Mouse (Mus musculus) neural tube, embryonic 13.5 days (tissue): ENCODE measurements around the gene Slain1. TPM values are rescaled to one million over a fixed set of nuclear protein-coding genes. Genes with fewer than 3 reads are reported as not detected.

Source experiments
- ATAC-seq: fragments of 200-750 bp; cut with Nextera tagmentation; 2 replicates; pipeline ENCODE4 v1.8.0; 2017; ENCODE audit warnings: low read depth, mild to moderate bottlenecking, moderate TSS enrichment, moderate library complexity
- H3K27ac ChIP-seq: fragments of 300-500 bp; sonication (generic); replicated peaks from 2 replicates; pipeline ENCODE4 v1.5.1; 2015; ENCODE audit warnings: moderate library complexity, mild to moderate bottlenecking, inconsistent platforms
- H3K27me3 ChIP-seq: fragments of 300-500 bp; sonication (generic); 2 replicates; pipeline ENCODE4 v1.6.1; 2015; ENCODE audit warnings: mild to moderate bottlenecking, inconsistent platforms
- H3K36me3 ChIP-seq: fragments of 300-500 bp; sonication (generic); 2 replicates; pipeline ENCODE4 v1.6.1; 2015; ENCODE audit warnings: mild to moderate bottlenecking, inconsistent platforms
- H3K4me1 ChIP-seq: fragments of 300-500 bp; sonication (generic); replicated peaks from 2 replicates; pipeline ENCODE4 v1.6.1; 2015; ENCODE audit warnings: inconsistent platforms
- H3K4me2 ChIP-seq: fragments of 300-500 bp; sonication (generic); 2 replicates; pipeline ENCODE4 v1.6.1; 2015; ENCODE audit warnings: inconsistent platforms, mild to moderate bottlenecking, moderate library complexity
- H3K4me3 ChIP-seq: fragments of 300-500 bp; sonication (generic); 2 replicates; pipeline ENCODE4 v1.5.1; 2015; ENCODE audit warnings: mild to moderate bottlenecking, inconsistent platforms
- H3K9ac ChIP-seq: fragments of 300-500 bp; sonication (generic); 2 replicates; pipeline ENCODE4 v1.6.1; 2015; ENCODE audit warnings: moderate library complexity, mild to moderate bottlenecking, inconsistent platforms
- H3K9me3 ChIP-seq: fragments of 300-500 bp; sonication (generic); 2 replicates; pipeline ENCODE4 v1.6.1; 2016; ENCODE audit warnings: inconsistent platforms
- WGBS: fragments of 180-500 bp; shearing (Covaris S2); methylation state at CpG from one replicate; pipeline ENCODE4 v1.1.7; 2015; 5-methylcytosine and 5-hydroxymethylcytosine counted together
- polyA plus RNA-seq: library from polyadenylated mRNA; unstranded; fragments of >200 nt; fragmentation: Nextera tagmentation; extraction: Ambion mirVana; gene quantifications from 2 replicates; pipeline ENCODE4 v1.2.1, GENCODE M21; 2015

Gene Slain1
- polyA plus RNA-seq, 1 experiment from 2014 or later, result 14.7 TPM

- Histone ChIP-seq H3K27ac (peak overlapping the region; percentile 82), H3K4me1 (peaks cover 54% of the 10 kb centered on the region), H3K9ac (peak overlapping the region; percentile 57), H3K27me3 (no peaks in the 10 kb centered on the region), H3K9me3 (no peaks in the 10 kb centered on the region), H3K4me2 (peak overlapping the region; percentile 46), H3K4me3 (peak overlapping the region; percentile 14), H3K36me3 (no peaks in the 10 kb centered on the region)
- peak; percentile 68 for ATAC-seq
- 15% methylated on average over 18 of the region's 18 CpGs for WGBS
Observed at GRCm38 (mm10) chr14:103679395-103680217, 29.6 kb downstream of the Slain1 start.

DNA sequence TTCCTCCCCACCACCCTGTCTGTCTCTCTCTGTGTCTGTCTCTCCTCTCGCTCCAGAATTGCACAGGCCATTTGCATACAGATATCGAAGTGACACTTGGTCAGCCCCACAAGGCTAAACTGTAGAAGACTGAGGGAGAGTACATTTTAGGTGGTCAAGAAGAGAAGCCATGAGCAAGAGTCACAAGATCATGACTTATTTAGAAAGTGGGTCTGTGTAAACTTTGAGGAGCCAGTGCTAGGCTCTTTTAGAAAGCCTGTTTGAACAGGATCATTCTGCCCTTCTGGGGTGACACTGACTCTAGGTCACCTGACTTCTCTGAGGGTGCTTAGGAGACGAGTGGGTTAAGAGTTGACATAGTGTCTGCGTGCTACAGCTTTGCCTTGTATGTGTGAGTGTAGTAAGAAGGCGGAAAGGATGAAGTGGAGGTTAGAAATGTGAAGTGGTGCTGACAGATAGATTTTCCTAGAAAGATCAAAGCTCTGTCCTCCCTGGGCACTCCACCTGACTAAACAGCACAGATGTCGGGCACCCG is 30.3 kb downstream of the Slain1 start:
- H3K36me3 ChIP-seq, result no peaks in the 10 kb centered on the region
- peak overlapping the region; percentile 57; the same call in 1 of the 2 replicates for H3K9ac ChIP-seq
- peaks cover 54% of the 10 kb centered on the region for H3K4me1 ChIP-seq
- peak overlapping the region; percentile 46 for H3K4me2 ChIP-seq
- peak overlapping the region; percentile 82 for H3K27ac ChIP-seq
- WGBS, result 65% methylated on average over 7 of the region's 7 CpGs
- H3K9me3 ChIP-seq, result no peaks in the 10 kb centered on the region
- peak overlapping the region; percentile 14 for H3K4me3 ChIP-seq
- no peaks in the 10 kb centered on the region for H3K27me3 ChIP-seq
- no peak for ATAC-seq

DNA sequence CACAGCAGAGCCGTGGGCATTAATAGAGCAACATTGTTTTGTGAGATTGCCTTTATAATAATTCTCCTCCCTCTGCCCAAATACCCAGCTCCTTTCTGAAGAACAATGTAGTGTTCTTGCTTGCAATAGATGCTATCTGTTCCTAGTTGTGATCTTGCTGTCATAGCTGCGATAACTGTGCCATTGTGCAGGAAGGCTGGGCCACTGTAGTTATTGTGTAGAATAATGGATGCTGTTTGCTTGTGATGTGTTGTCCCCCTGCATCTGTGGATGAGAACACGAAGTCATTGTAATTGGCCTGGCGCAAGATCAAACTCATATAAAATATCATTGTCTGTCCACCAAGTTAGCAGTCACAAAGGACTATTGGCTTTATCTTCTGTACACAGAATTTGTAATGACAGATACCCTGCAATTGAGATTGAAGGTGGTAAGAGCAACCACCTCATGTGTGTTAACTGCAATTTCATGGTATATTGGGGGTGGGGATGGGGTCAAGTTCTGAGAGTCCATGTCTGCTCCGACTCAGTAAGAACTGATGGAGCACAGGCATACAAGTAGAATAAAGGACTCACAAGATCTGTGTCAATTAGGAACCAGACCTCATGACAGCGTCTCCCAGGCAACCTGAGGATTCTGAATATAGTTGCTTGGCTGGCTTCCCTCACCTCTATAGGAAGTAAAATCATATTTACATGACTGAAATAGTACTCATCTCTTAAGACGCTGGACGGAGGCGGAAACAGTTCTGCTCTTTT is 32.8 kb downstream of the Slain1 start:
- no peaks in the 10 kb centered on the region for H3K27me3 ChIP-seq
- H3K4me3 ChIP-seq, result no peak overlapping the region
- H3K4me1 ChIP-seq, result peaks cover 54% of the 10 kb centered on the region
- no peak overlapping the region for H3K9ac ChIP-seq
- no peak overlapping the region for H3K4me2 ChIP-seq
- H3K27ac ChIP-seq, result no peak overlapping the region
- peaks cover 11% of the 10 kb centered on the region for H3K36me3 ChIP-seq
- no peak for ATAC-seq
- 53% methylated on average over 9 of the region's 9 CpGs for WGBS
- no peaks in the 10 kb centered on the region for H3K9me3 ChIP-seq

- H3K4me1 ChIP-seq, result peaks cover 15% of the 10 kb centered on the region
- peaks cover 33% of the 10 kb centered on the region for H3K36me3 ChIP-seq
- H3K4me2 ChIP-seq, result no peak overlapping the region
- H3K27me3 ChIP-seq, result no peaks in the 10 kb centered on the region
- H3K4me3 ChIP-seq, result no peak overlapping the region
- no peak for ATAC-seq
- WGBS, result 93% methylated on average over 2 of the region's 2 CpGs
- no peak overlapping the region for H3K27ac ChIP-seq
- no peak overlapping the region for H3K9ac ChIP-seq
- no peaks in the 10 kb centered on the region for H3K9me3 ChIP-seq
Observed at GRCm38 (mm10) chr14:103686994-103687393, 37.0 kb downstream of the Slain1 start.

DNA sequence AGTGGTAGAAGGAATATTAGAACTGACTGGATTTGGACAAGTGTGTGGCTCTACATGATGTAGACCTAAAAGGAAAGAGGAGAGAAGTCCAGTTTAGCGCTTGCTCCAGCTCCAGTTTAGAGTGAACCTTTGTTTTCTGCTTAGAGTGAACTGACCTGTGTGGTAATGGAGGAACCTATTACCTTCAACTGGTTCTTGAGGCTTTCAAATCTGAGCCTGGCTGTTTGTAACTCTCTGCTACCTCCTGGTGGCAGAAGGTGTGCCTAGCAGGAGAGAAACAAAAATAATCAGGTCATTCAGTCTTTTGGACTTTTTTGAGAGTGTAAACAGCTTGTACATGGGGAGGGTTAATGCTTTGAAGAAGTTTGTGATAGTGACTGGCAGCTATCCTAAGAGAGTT is 44.3 kb downstream of the Slain1 start:
- no peak overlapping the region for H3K4me3 ChIP-seq
- peaks cover 41% of the 10 kb centered on the region for H3K36me3 ChIP-seq
- no peaks in the 10 kb centered on the region for H3K4me1 ChIP-seq
- no peaks in the 10 kb centered on the region for H3K27me3 ChIP-seq
- H3K27ac ChIP-seq, result no peak overlapping the region
- ATAC-seq, result 0 out of 2 replicates have a peak, but pooled peaks have one; percentile 58
- 47% methylated on average over 1 of the region's 1 CpGs for WGBS
- no peak overlapping the region for H3K4me2 ChIP-seq
- H3K9me3 ChIP-seq, result no peaks in the 10 kb centered on the region
- no peak overlapping the region for H3K9ac ChIP-seq

- WGBS, result 93% methylated on average over 3 of the region's 3 CpGs
- Histone ChIP-seq H3K4me1 (no peaks in the 10 kb centered on the region), H3K27me3 (no peaks in the 10 kb centered on the region), H3K36me3 (peaks cover 45% of the 10 kb centered on the region), H3K4me3 (no peak overlapping the region), H3K9me3 (no peaks in the 10 kb centered on the region), H3K4me2 (no peak overlapping the region), H3K9ac (no peak overlapping the region), H3K27ac (no peak overlapping the region)
- no peak for ATAC-seq
Observed at GRCm38 (mm10) chr14:103695620-103696019, 45.6 kb downstream of the Slain1 start.

DNA sequence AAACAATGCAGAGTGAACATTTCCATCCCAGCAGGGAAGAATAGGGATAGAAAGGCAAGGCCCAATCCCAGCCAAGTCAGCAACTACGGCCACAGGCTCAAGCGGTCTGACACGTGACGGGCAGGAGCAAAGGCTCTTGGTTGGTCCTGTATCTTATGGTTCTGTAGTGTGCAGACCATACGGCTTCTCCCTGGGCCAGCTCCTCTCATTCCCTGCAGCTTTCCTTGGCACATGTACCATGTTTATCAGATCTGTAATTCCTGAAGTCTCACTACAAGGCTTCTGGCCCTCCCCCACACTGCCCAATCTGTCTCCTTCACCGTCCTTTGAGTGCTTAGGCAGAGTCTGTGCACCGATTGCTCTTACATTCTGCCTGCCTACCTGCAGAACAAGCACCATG is 47.1 kb downstream of the Slain1 start:
- no peak overlapping the region for H3K27ac ChIP-seq
- no peak overlapping the region for H3K4me3 ChIP-seq
- H3K36me3 ChIP-seq, result peaks cover 52% of the 10 kb centered on the region
- no peaks in the 10 kb centered on the region for H3K27me3 ChIP-seq
- no peak overlapping the region for H3K4me2 ChIP-seq
- WGBS, result 91% methylated on average over 7 of the region's 7 CpGs
- H3K9me3 ChIP-seq, result no peaks in the 10 kb centered on the region
- H3K9ac ChIP-seq, result no peak overlapping the region
- H3K4me1 ChIP-seq, result no peaks in the 10 kb centered on the region
- ATAC-seq, result no peak

DNA sequence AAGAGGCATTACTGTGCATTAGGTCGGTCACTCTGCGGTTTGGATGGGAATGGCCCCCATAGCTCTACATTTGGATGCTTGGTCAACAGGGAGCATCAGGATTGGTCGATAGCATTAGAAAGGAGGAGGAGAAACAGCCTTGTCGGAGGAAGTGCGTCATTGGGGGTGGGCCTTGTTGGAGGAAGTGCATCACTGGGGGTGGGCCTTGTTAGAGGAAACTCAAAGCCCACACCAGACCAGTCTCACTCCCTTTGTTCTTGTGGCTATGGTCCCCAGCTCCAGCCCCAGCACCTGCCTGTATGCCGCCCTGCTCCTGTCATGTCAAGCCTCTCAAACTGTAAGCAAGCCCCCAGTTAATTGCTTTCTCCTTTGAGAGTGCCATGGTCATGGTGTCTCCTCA is 49.3 kb downstream of the Slain1 start:
- Histone ChIP-seq H3K36me3 (peaks cover 70% of the 10 kb centered on the region), H3K9me3 (no peaks in the 10 kb centered on the region), H3K27ac (no peak overlapping the region), H3K4me1 (no peaks in the 10 kb centered on the region), H3K27me3 (no peaks in the 10 kb centered on the region), H3K4me3 (no peak overlapping the region), H3K4me2 (no peak overlapping the region), H3K9ac (no peak overlapping the region)
- WGBS, result 98% methylated on average over 6 of the region's 6 CpGs
- no peak for ATAC-seq

DNA sequence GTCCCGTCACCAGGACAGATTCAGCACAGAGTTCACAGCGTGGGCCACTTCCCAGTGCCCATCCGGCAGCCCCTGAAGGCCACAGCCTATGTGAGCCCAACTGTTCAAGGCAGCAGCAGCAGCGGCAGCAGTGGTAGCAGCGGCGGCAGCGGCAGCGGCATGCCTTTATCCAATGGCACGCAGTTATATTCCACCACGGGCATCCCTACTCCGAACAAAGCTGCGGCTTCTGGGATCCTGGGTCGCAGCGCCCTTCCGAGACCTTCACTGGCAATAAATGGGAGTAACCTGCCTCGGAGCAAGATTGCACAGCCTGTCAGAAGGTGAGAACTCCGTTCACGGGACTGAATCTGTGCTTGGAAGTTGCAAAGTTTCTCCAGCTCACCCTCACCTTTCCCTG is 52.5 kb downstream of the Slain1 start:
- H3K36me3 ChIP-seq, result peaks cover 64% of the 10 kb centered on the region
- no peak overlapping the region for H3K9ac ChIP-seq
- no peaks in the 10 kb centered on the region for H3K9me3 ChIP-seq
- H3K4me1 ChIP-seq, result no peaks in the 10 kb centered on the region
- H3K27ac ChIP-seq, result no peak overlapping the region
- H3K4me2 ChIP-seq, result no peak overlapping the region
- no peak for ATAC-seq
- no peaks in the 10 kb centered on the region for H3K27me3 ChIP-seq
- H3K4me3 ChIP-seq, result no peak overlapping the region
- 92% methylated on average over 18 of the region's 18 CpGs for WGBS

GRCm38 (mm10) chr14:103704771-103705170 is 54.7 kb downstream of the Slain1 start:
- Histone ChIP-seq H3K4me3 (no peak overlapping the region), H3K9ac (no peak overlapping the region), H3K27ac (no peak overlapping the region), H3K4me1 (no peaks in the 10 kb centered on the region), H3K36me3 (peaks cover 55% of the 10 kb centered on the region), H3K27me3 (no peaks in the 10 kb centered on the region), H3K4me2 (no peak overlapping the region), H3K9me3 (no peaks in the 10 kb centered on the region)
- WGBS, result 86% methylated on average over 13 of the region's 13 CpGs
- ATAC-seq, result 0 out of 2 replicates have a peak, but pooled peaks have one; percentile 5

DNA sequence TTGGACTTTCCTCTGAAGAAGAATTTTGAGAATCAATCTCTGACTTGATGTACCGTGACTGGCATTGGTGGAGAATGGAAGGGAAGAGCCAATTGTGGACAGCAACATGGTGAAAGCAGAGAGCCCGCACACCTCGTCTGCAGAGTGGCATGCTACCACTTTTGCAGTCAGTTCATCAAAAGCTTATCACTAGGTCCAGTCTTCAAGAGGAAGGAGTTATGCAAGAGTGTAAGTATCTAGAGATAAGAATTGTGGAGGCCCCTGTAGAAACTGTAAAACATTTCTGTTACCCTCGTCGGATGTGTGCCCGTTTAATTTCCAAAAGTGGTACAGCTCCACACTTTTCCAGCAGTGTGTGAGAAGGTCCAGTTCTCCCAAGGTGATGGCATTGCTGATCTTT is 56.3 kb downstream of the Slain1 start:
- H3K36me3 ChIP-seq, result peaks cover 42% of the 10 kb centered on the region
- H3K4me2 ChIP-seq, result no peak overlapping the region
- no peaks in the 10 kb centered on the region for H3K27me3 ChIP-seq
- WGBS, result 95% methylated on average over 6 of the region's 6 CpGs
- H3K27ac ChIP-seq, result no peak overlapping the region
- no peak overlapping the region for H3K4me3 ChIP-seq
- no peak overlapping the region for H3K9ac ChIP-seq
- ATAC-seq, result no peak
- H3K9me3 ChIP-seq, result no peaks in the 10 kb centered on the region
- no peaks in the 10 kb centered on the region for H3K4me1 ChIP-seq

DNA sequence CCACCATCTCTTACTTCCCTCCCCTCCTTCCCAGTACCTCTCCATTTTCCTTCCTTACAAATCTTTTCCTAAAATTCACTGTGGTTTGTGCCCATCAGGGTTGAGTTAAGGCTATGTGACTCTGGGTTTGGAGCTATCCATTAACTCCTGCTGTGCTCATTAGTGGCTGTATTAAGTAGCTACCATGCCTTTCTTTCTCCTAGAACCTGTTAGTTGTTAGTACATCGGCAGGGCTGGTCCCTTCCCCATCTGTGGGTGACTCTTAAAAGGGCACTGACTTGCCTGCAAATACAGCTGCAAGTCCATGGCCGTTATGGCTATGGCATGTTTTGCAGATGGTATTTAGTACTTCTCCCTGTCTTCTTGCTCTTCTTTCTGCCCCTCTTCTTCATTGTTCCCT is 58.6 kb downstream of the Slain1 start:
- Histone ChIP-seq H3K9ac (no peak overlapping the region), H3K4me1 (no peaks in the 10 kb centered on the region), H3K27ac (no peak overlapping the region), H3K9me3 (no peaks in the 10 kb centered on the region), H3K4me3 (no peak overlapping the region), H3K27me3 (no peaks in the 10 kb centered on the region), H3K36me3 (peaks cover 25% of the 10 kb centered on the region), H3K4me2 (no peak overlapping the region)
- ATAC-seq, result no peak
- WGBS, result 38% methylated on average over 2 of the region's 2 CpGs
